Mouse (Mus musculus): ENCODE measurements around the gene Coa3. TPM values are rescaled to one million over a fixed set of nuclear protein-coding genes. Genes with fewer than 3 reads are reported as not detected.

Coa3 gene
- polyA plus RNA-seq, 1 experiment = 194 TPM

GRCm38 (mm10) chr11:101287306-101287705, 8.4 kb upstream of the Coa3 start:
- no peak for DNase-seq
- Histone ChIP-seq H3K4me1 (ENCODE audit: control insufficient read depth, insufficient read depth, low read length) (no peaks in the 10 kb centered on the region), H3K4me3 (replicated peaks; ENCODE audit: extremely low read depth, low read depth, low read length) (no peak overlapping the region)
- peak; percentile 10; the same call in 1 of the 2 replicates for TF ChIP-seq POLR2A (IDR thresholded peaks at IDR 0.05; ENCODE audit: borderline replicate concordance, extremely low read depth, low read depth, low read length)
- TF ChIP-seq CTCF (IDR thresholded peaks at IDR 0.05; ENCODE audit: insufficient read depth, low read length) = no peak
- 45% methylated on average over 9 of the region's 9 CpGs for WGBS

- no peak for TF ChIP-seq CTCF (IDR thresholded peaks at IDR 0.05; ENCODE audit: insufficient read depth, low read length)
- no peak for TF ChIP-seq POLR2A (IDR thresholded peaks at IDR 0.05; ENCODE audit: borderline replicate concordance, extremely low read depth, low read depth, low read length)
- Histone ChIP-seq H3K4me3 (replicated peaks; ENCODE audit: extremely low read depth, low read depth, low read length) (no peak overlapping the region), H3K4me1 (ENCODE audit: control insufficient read depth, insufficient read depth, low read length) (no peaks in the 10 kb centered on the region)
- DNase-seq = no peak
- WGBS = 65% methylated on average over 4 of the region's 4 CpGs
Observed at GRCm38 (mm10) chr11:101283805-101284204, 4.9 kb upstream of the Coa3 start.

GRCm38 (mm10) chr11:101282896-101283295, 4.0 kb upstream of the Coa3 start:
- H3K4me1 ChIP-seq (ENCODE audit: control insufficient read depth, insufficient read depth, low read length) = peaks cover 4% of the 10 kb centered on the region; the same call in 1 of the 2 replicates
- DNase-seq = no peak
- TF ChIP-seq CTCF (IDR thresholded peaks at IDR 0.05; ENCODE audit: insufficient read depth, low read length) (no peak), POLR2A (IDR thresholded peaks at IDR 0.05; ENCODE audit: borderline replicate concordance, extremely low read depth, low read depth, low read length) (no peak)
- H3K4me3 ChIP-seq (replicated peaks; ENCODE audit: extremely low read depth, low read depth, low read length) = no peak overlapping the region
- 38% methylated on average over 5 of the region's 5 CpGs for WGBS

GRCm38 (mm10) chr11:101280837-101281236, 1.9 kb upstream of the Coa3 start:
- no peak for DNase-seq
- Histone ChIP-seq H3K4me1 (ENCODE audit: control insufficient read depth, insufficient read depth, low read length) (peaks cover 9% of the 10 kb centered on the region; the same call in 1 of the 2 replicates), H3K4me3 (replicated peaks; ENCODE audit: extremely low read depth, low read depth, low read length) (no peak overlapping the region)
- 51% methylated on average over 7 of the region's 7 CpGs for WGBS
- no peak for TF ChIP-seq POLR2A (IDR thresholded peaks at IDR 0.05; ENCODE audit: borderline replicate concordance, extremely low read depth, low read depth, low read length)
- no peak for TF ChIP-seq CTCF (IDR thresholded peaks at IDR 0.05; ENCODE audit: insufficient read depth, low read length)

- Histone ChIP-seq H3K4me1 (ENCODE audit: control insufficient read depth, insufficient read depth, low read length) (peaks cover 9% of the 10 kb centered on the region; the same call in 1 of the 2 replicates), H3K4me3 (replicated peaks; ENCODE audit: extremely low read depth, low read depth, low read length) (peak overlapping the region; percentile 31)
- peak; percentile 38 for DNase-seq
- 58% methylated on average over 14 of the region's 14 CpGs for WGBS
- no peak for TF ChIP-seq CTCF (IDR thresholded peaks at IDR 0.05; ENCODE audit: insufficient read depth, low read length)
- TF ChIP-seq POLR2A (IDR thresholded peaks at IDR 0.05; ENCODE audit: borderline replicate concordance, extremely low read depth, low read depth, low read length) = no peak
Observed at GRCm38 (mm10) chr11:101279193-101279569, 267 bp upstream of the Coa3 start.

- Histone ChIP-seq H3K4me1 (ENCODE audit: control insufficient read depth, insufficient read depth, low read length) (peaks cover 9% of the 10 kb centered on the region; the same call in 1 of the 2 replicates), H3K4me3 (replicated peaks; ENCODE audit: extremely low read depth, low read depth, low read length) (peak overlapping the region; percentile 97)
- TF ChIP-seq CTCF (IDR thresholded peaks at IDR 0.05; ENCODE audit: insufficient read depth, low read length) = no peak
- TF ChIP-seq POLR2A (IDR thresholded peaks at IDR 0.05; ENCODE audit: borderline replicate concordance, extremely low read depth, low read depth, low read length) = no peak
- 46% methylated on average over 12 of the region's 12 CpGs for WGBS
- DNase-seq = no peak
Observed at GRCm38 (mm10) chr11:101277381-101278222, 1.3 kb downstream of the Coa3 start.

DNA sequence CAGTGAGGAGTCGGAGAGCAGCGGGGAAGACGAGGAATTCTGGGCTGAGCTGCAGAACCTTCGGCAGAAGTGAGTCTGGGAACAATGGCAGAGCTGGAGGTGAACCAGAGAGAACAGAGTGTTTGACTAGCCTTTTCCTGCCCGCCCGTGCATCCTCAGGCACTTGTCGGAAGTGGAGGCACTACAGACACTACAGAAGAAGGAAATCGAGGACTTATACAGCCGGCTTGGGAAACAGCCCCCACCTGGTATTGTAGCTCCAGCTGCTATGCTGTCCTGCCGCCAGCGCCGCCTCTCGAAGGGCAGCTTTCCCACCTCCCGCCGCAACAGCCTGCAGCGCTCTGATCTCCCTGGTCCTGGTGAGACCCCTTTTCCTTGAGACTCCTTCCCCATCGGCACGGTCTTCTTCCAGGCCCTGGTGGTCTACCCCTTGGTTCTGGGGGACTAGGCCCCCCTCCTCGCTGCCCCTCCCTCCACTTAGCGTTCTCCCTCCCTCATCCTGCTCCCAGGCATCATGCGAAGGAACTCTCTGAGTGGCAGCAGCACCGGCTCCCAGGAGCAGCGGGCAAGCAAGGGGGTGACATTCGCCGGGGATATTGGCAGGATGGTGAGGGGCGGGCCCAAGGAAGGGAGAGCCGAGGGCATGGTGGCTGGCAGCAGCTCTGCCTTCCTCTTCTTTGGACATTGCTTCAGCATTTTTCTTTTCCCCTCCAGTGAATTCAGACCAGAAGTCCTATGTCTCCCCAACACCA, 2.4 kb downstream of the Coa3 start:
- Histone ChIP-seq H3K4me1 (ENCODE audit: control insufficient read depth, insufficient read depth, low read length) (peaks cover 9% of the 10 kb centered on the region; the same call in 1 of the 2 replicates), H3K4me3 (replicated peaks; ENCODE audit: extremely low read depth, low read depth, low read length) (no peak overlapping the region)
- WGBS = 29% methylated on average over 27 of the region's 27 CpGs
- DNase-seq = no peak
- TF ChIP-seq CTCF (IDR thresholded peaks at IDR 0.05; ENCODE audit: insufficient read depth, low read length) = no peak
- peak; percentile 9; the same call in 1 of the 2 replicates for TF ChIP-seq POLR2A (IDR thresholded peaks at IDR 0.05; ENCODE audit: borderline replicate concordance, extremely low read depth, low read depth, low read length)

GRCm38 (mm10) chr11:101275309-101275708, 3.6 kb downstream of the Coa3 start:
- H3K4me1 ChIP-seq (ENCODE audit: control insufficient read depth, insufficient read depth, low read length) = peaks cover 9% of the 10 kb centered on the region; the same call in 1 of the 2 replicates
- H3K4me3 ChIP-seq (replicated peaks; ENCODE audit: extremely low read depth, low read depth, low read length) = no peak overlapping the region
- no peak for DNase-seq
- TF ChIP-seq CTCF (IDR thresholded peaks at IDR 0.05; ENCODE audit: insufficient read depth, low read length) (no peak), POLR2A (IDR thresholded peaks at IDR 0.05; ENCODE audit: borderline replicate concordance, extremely low read depth, low read depth, low read length) (no peak)
- 60% methylated on average over 4 of the region's 4 CpGs for WGBS

GRCm38 (mm10) chr11:101272446-101272845, 6.5 kb downstream of the Coa3 start:
- no peak overlapping the region for H3K4me3 ChIP-seq (replicated peaks; ENCODE audit: extremely low read depth, low read depth, low read length)
- H3K4me1 ChIP-seq (ENCODE audit: control insufficient read depth, insufficient read depth, low read length) = peaks cover 2% of the 10 kb centered on the region; the same call in 1 of the 2 replicates
- no peak for DNase-seq
- TF ChIP-seq CTCF (IDR thresholded peaks at IDR 0.05; ENCODE audit: insufficient read depth, low read length) (no peak), POLR2A (IDR thresholded peaks at IDR 0.05; ENCODE audit: borderline replicate concordance, extremely low read depth, low read depth, low read length) (no peak)
- 90% methylated on average over 3 of the region's 3 CpGs for WGBS
